In genomic region chr6:91491004-91491403, GRCm38 (mm10) we compare ENCODE assay signal across 18 mouse cellular contexts.
"Had no signal": no experiment of that assay in that cellular context is flagged by ENCODE, and none has a peak within 500 bp of the region (broad histone marks: within the 10 kb centered on the region; RNA-seq: fewer than 3 reads in every experiment).

No protein-coding gene starts in this region.

- H3K4me1 ChIP-seq: liver, embryonic 15.5 days; neural tube, embryonic 15.5 days had no signal

- ATAC-seq: liver, embryonic 12.5 days had no signal

- H3K27ac ChIP-seq: liver, embryonic 12.5 days; liver, embryonic 15.5 days; neural tube, embryonic 12.5 days; neural tube, embryonic 15.5 days; stomach, embryonic 15.5 days had no signal

- H3K4me2 ChIP-seq: liver, embryonic 12.5 days; liver, embryonic 15.5 days; midbrain, embryonic 11.5 days; neural tube, embryonic 12.5 days; neural tube, embryonic 15.5 days; stomach, embryonic 15.5 days had no signal

- H3K4me3 ChIP-seq: left cerebral cortex, adult 2 months; liver, embryonic 12.5 days; liver, embryonic 15.5 days; neural tube, embryonic 12.5 days; neural tube, embryonic 15.5 days; stomach, embryonic 15.5 days had no signal

- H3K9me3 ChIP-seq: liver, embryonic 12.5 days; liver, embryonic 15.5 days; neural tube, embryonic 12.5 days; neural tube, embryonic 15.5 days; stomach, embryonic 15.5 days had no signal

- DNase-seq: kidney, adult 18-20 months; kidney, adult 9 months; kidney, postnatal 14 days; kidney, postnatal 4 days; layer of hippocampus, adult 9-11 months; lung, postnatal 4 days; midbrain, embryonic 14.5 days; retina, postnatal 1 day; right cerebral cortex, postnatal 25 days; spleen, adult 18-20 months; thymus, postnatal 25 days had no signal

- H3K9ac ChIP-seq: liver, embryonic 12.5 days; liver, embryonic 15.5 days; neural tube, embryonic 12.5 days; neural tube, embryonic 15.5 days; stomach, embryonic 15.5 days had no signal

- H3K27me3 ChIP-seq: liver, embryonic 12.5 days; liver, embryonic 15.5 days; neural tube, embryonic 12.5 days; neural tube, embryonic 15.5 days; stomach, embryonic 15.5 days had no signal
